8 mouse cellular contexts compared by ENCODE assay signal in genomic region chr10:75021138-75021537, GRCm38 (mm10). TPM values are rescaled to one million over a fixed set of nuclear protein-coding genes. Genes with fewer than 3 reads are reported as not detected.
DNase-seq lines count a peak whose midpoint lies in the region; TF ChIP-seq lines count a peak whose summit lies in the region.

No protein-coding gene starts in this region.

- intact Hi-C loops in heart, postnatal 36 days (cut with DNase I) = loop anchor here (1.0 kb wide), 2 partner anchors 84 to 130 kb away; no protein-coding TSS in a partner anchor

- peak; percentile 91 for DNase-seq in adrenal gland, postnatal 10 days
- peak; percentile 62 for DNase-seq in embryo, embryonic 9.5 days (ENCODE audit: extremely low spot score)
- peak; percentile 66 to 79 for DNase-seq in heart, postnatal 36 days
- peak; percentile 27 for DNase-seq in large intestine, adult 2 months (ENCODE audit: low read depth, low spot score)
- DNase-seq in lung, adult 18-20 months = peak; percentile 64 to 69
- peak; percentile 70 for DNase-seq in ovary, postnatal 10 days (ENCODE audit: low spot score)
- peak; percentile 40 to 74 for DNase-seq in thymus, postnatal 10 days (ENCODE audit: low spot score in 2 of 2)

- no peaks in the 10 kb centered on the region for H3K79me2 ChIP-seq in C2C12 (ENCODE audit: control insufficient read depth, insufficient read depth)

- no peaks in the 10 kb centered on the region for H3K36me3 ChIP-seq in C2C12 (ENCODE audit: control insufficient read depth, insufficient read depth)

- no peak overlapping the region for H3K4me3 ChIP-seq in C2C12 (ENCODE audit: insufficient read depth, poor library complexity, severe bottlenecking)

- TF ChIP-seq CTCF in C2C12 (IDR thresholded peaks at IDR 0.05; ENCODE audit: control insufficient read depth, insufficient read depth, insufficient read length) = peak; percentile 48

- H3K79me3 ChIP-seq in C2C12 (ENCODE audit: low read depth) = no peaks in the 10 kb centered on the region

- WGBS in large intestine, adult 2 months = 6% methylated on average over 6 of the region's 6 CpGs

- peaks cover 33% of the 10 kb centered on the region for H3K27me3 ChIP-seq in C2C12 (ENCODE audit: control insufficient read depth, insufficient read depth, insufficient read length)

- no peak overlapping the region for H3ac ChIP-seq in C2C12 (ENCODE audit: control insufficient read depth, insufficient read length, low read depth)

TF ChIP-seq in C2C12, 6 proteins besides CTCF, POLR2A, EP300 and RAD21:
- TF ChIP-seq CEBPB (IDR thresholded peaks at IDR 0.05; ENCODE audit: low read depth) = no peak

RNA-seq across cellular contexts. Expression of gene Rsph14, which starts 11.2 kb away (rescaled TPM):
- not detected for polyA plus RNA-seq in C2C12 (2012; fragmentation: generic; extraction: Trizol)
- under 1 TPM in 1 of 2 experiments, not detected in 1; 0.39 TPM for total RNA-seq in adrenal gland, postnatal 10 days (2021)
- not detected for total RNA-seq in heart, postnatal 36 days (2021)
- not detected in 2 replicates for polyA plus RNA-seq in large intestine, adult 2 months (2012; rRNA removed)

RNA-seq across cellular contexts. Expression of gene Rab36, which starts 15.7 kb away (rescaled TPM):
- 0.67 TPM for polyA plus RNA-seq in C2C12 (2012; fragmentation: generic; extraction: Trizol)
- total RNA-seq in adrenal gland, postnatal 10 days (2021) = 10 to 100 TPM in 1 of 2 experiments, 1 to 10 TPM in 1; 7.1 to 12.5 TPM
- under 1 TPM; 0.58 to 0.92 TPM for total RNA-seq in heart, postnatal 36 days (2021)
- 1.6 TPM in 2 replicates for polyA plus RNA-seq in large intestine, adult 2 months (2012; rRNA removed)

RNA-seq across cellular contexts. Expression of gene Bcr, which starts 39.3 kb away (rescaled TPM):
- polyA plus RNA-seq in C2C12 (2012; fragmentation: generic; extraction: Trizol) = 16.1 TPM
- total RNA-seq in adrenal gland, postnatal 10 days (2021) = 10 to 100 TPM; 21.6 to 24.0 TPM
- total RNA-seq in heart, postnatal 36 days (2021) = 1 to 10 TPM; 8.3 to 9.1 TPM
- 29.2 and 48.8 TPM in 2 replicates for polyA plus RNA-seq in large intestine, adult 2 months (2012; rRNA removed)

RNA-seq across cellular contexts. Expression of gene Gnaz, which starts 54.2 kb away (rescaled TPM):
- polyA plus RNA-seq in C2C12 (2012; fragmentation: generic; extraction: Trizol) = 0.37 TPM
- 1 to 10 TPM; 2.0 to 4.8 TPM for total RNA-seq in adrenal gland, postnatal 10 days (2021)
- under 1 TPM; 0.43 to 0.58 TPM for total RNA-seq in heart, postnatal 36 days (2021)
- polyA plus RNA-seq in large intestine, adult 2 months (2012; rRNA removed) = 1.1 and 1.7 TPM in 2 replicates

Comparison
In these comparisons a context has a peak if more than half of its experiments do, and no peak if none do; other contexts are left out.
1. DNase-seq: peak in every context shown above with its lines; median percentile 91 in adrenal gland, postnatal 10 days; 72 in heart, postnatal 36 days; 70 in ovary, postnatal 10 days; 66 in lung, adult 18-20 months; 62 in embryo, embryonic 9.5 days; 57 in thymus, postnatal 10 days; 27 in large intestine, adult 2 months.
2. RNA of gene Rab36, which starts 15.7 kb away (total RNA-seq): 7.1 to 12.5 TPM in adrenal gland, postnatal 10 days; 0.58 to 0.92 TPM in heart, postnatal 36 days; every median in the first group is over 4 times any median in the second.